Mouse (Mus musculus) layer of hippocampus, adult 9-11 months (tissue): ENCODE data around the gene Mbd6.
"Not testable (repeated sequence)": the region's sequence is repeated elsewhere in the genome, so short reads cannot be mapped to it uniquely, and the experiment has no call there.

ENCODE experiments used
- DNase-seq: peaks from one replicate; pipeline ENCODE4 v3.0.0; 2022

Gene Mbd6

GRCm38 (mm10) chr10:127288800-127289572 is at the start of gene Mbd6:
Mbd6 (minus strand) TSS chr10:127289018.
- DNase-seq: peak; percentile 89

GRCm38 (mm10) chr10:127337536-127338099 is 48.8 kb upstream of the Mbd6 start:
- DNase-seq: no peak

GRCm38 (mm10) chr10:127336952-127337351 is 48.1 kb upstream of the Mbd6 start:
- DNase-seq: no peak

- no peak for DNase-seq
These were observed 46.5 kb upstream of the Mbd6 start for GRCm38 (mm10) chr10:127335271-127335670.

- DNase-seq: no peak
These were observed 44.3 kb upstream of the Mbd6 start for GRCm38 (mm10) chr10:127333152-127333551.

- DNase-seq: no peak
These were observed 43.5 kb upstream of the Mbd6 start for GRCm38 (mm10) chr10:127332211-127332874.

GRCm38 (mm10) chr10:127330212-127330611 is 41.4 kb upstream of the Mbd6 start:
- no peak for DNase-seq

GRCm38 (mm10) chr10:127327461-127328145 is 38.8 kb upstream of the Mbd6 start:
- DNase-seq: no peak

GRCm38 (mm10) chr10:127326828-127327227 is 38.0 kb upstream of the Mbd6 start:
- no peak for DNase-seq

- DNase-seq: no peak
These were observed 37.4 kb upstream of the Mbd6 start for GRCm38 (mm10) chr10:127326017-127326801.

- no peak for DNase-seq
These were observed 36.7 kb upstream of the Mbd6 start for GRCm38 (mm10) chr10:127325454-127326016.

- no peak for DNase-seq
These were observed 35.7 kb upstream of the Mbd6 start for GRCm38 (mm10) chr10:127324495-127324894.

GRCm38 (mm10) chr10:127323131-127323855 is 34.5 kb upstream of the Mbd6 start:
- DNase-seq: no peak

- DNase-seq: no peak
These were observed 33.9 kb upstream of the Mbd6 start for GRCm38 (mm10) chr10:127322669-127323068.

GRCm38 (mm10) chr10:127322178-127322577 is 33.4 kb upstream of the Mbd6 start:
- DNase-seq: no peak

GRCm38 (mm10) chr10:127321621-127322020 is 32.8 kb upstream of the Mbd6 start, which contains the start of gene Arhgap9:
Arhgap9 (plus strand) TSS chr10:127321964.
- no peak for DNase-seq

- no peak for DNase-seq
These were observed 31.2 kb upstream of the Mbd6 start for GRCm38 (mm10) chr10:127319969-127320368.

GRCm38 (mm10) chr10:127318009-127318408 is 29.2 kb upstream of the Mbd6 start:
- DNase-seq: no peak

GRCm38 (mm10) chr10:127317277-127317676 is 28.5 kb upstream of the Mbd6 start:
- DNase-seq: no peak

GRCm38 (mm10) chr10:127314950-127315349 is 26.1 kb upstream of the Mbd6 start:
- DNase-seq: not testable (repeated sequence)

- not testable (repeated sequence) for DNase-seq
These were observed 24.7 kb upstream of the Mbd6 start for GRCm38 (mm10) chr10:127313516-127313915.
